Mouse (Mus musculus) ES-E14 (cell line): ENCODE measurements around the gene Krtap2-4.

Experiments
- CHD2 ChIP-seq: IDR thresholded peaks from 2 replicates; pipeline ENCODE4 v1.6.1; 2014; ENCODE audit warnings: mild to moderate bottlenecking, low read depth, low read length, inconsistent platforms
- HCFC1 ChIP-seq: IDR thresholded peaks from 2 replicates; pipeline ENCODE4 v1.6.1; 2012; ENCODE audit warnings: low read length, inconsistent platforms, borderline replicate concordance; ENCODE audit not compliant: insufficient read depth
- ZC3H11A ChIP-seq: IDR thresholded peaks from 2 replicates; pipeline ENCODE4 v1.6.1; 2012; ENCODE audit warnings: low read depth, mild to moderate bottlenecking, inconsistent platforms, low read length, borderline replicate concordance
- ZNF384 ChIP-seq: IDR thresholded peaks from 2 replicates; pipeline ENCODE4 v1.6.1; 2012; ENCODE audit warnings: low read depth, low read length, inconsistent platforms

GRCm38 (mm10) chr11:99566530-99566929 lies 48.1 kb downstream of the Krtap2-4 start, which contains the start of gene Krtap3-1:
- TF ChIP-seq CHD2 (no peak), ZNF384 (no peak), ZC3H11A (no peak), HCFC1 (no peak)
